Mouse (Mus musculus) forebrain, postnatal 0 days (tissue): ENCODE measurements around the gene Nipsnap1. TPM values are rescaled to one million over a fixed set of nuclear protein-coding genes. Genes with fewer than 3 reads are reported as not detected.

Experiments
- ATAC-seq: fragments of 200-750 bp; cut with Nextera tagmentation; 2 replicates; pipeline ENCODE4 v1.8.0; 2017; ENCODE audit warnings: mild to moderate bottlenecking, moderate library complexity
- DNase-seq: peaks from one replicate; pipeline ENCODE4 v3.0.0-alpha.2; 2015
- H3K27ac ChIP-seq: fragments of 300-500 bp; sonication (generic); 2 replicates; pipeline ENCODE4 v1.5.1; 2014; ENCODE audit warnings: low read depth, mild to moderate bottlenecking, antibody characterized with exemption, low read length, moderate library complexity, mixed read lengths
- H3K27me3 ChIP-seq: fragments of 300-500 bp; sonication (generic); 2 replicates; pipeline ENCODE4 v1.6.1; 2014; ENCODE audit warnings: mild to moderate bottlenecking, low read length, mixed read lengths; ENCODE audit not compliant: insufficient read depth
- H3K36me3 ChIP-seq: fragments of 300-500 bp; sonication (generic); 2 replicates; pipeline ENCODE4 v1.6.1; 2014; ENCODE audit warnings: mild to moderate bottlenecking, moderate library complexity; ENCODE audit not compliant: insufficient read depth
- H3K4me1 ChIP-seq: fragments of 300-500 bp; sonication (generic); 2 replicates; pipeline ENCODE4 v1.6.1; 2014; ENCODE audit warnings: antibody characterized with exemption; ENCODE audit not compliant: insufficient read depth
- H3K4me2 ChIP-seq: fragments of 300-500 bp; sonication (generic); 2 replicates; pipeline ENCODE4 v1.6.1; 2014; ENCODE audit warnings: low read depth, mild to moderate bottlenecking, moderate library complexity
- H3K4me3 ChIP-seq: fragments of 300-500 bp; sonication (generic); 2 replicates; pipeline ENCODE4 v1.5.1; 2014; ENCODE audit warnings: low read depth, low read length, mixed read lengths
- H3K9ac ChIP-seq: fragments of 300-500 bp; sonication (generic); 2 replicates; pipeline ENCODE4 v1.6.1; 2014; ENCODE audit warnings: mild to moderate bottlenecking
- H3K9me3 ChIP-seq: fragments of 300-500 bp; sonication (generic); 2 replicates; pipeline ENCODE4 v1.6.1; 2016; ENCODE audit warnings: low read length
- CTCF ChIP-seq: sonication (generic); IDR thresholded peaks from 2 replicates; pipeline ENCODE4 v1.5.1; 2016; ENCODE audit warnings: antibody characterized with exemption, control low read depth, low read depth
- WGBS: fragments of 180-500 bp; shearing (Covaris S2); extraction: QIAGEN DNeasy Blood & Tissue Kit; methylation state at CpG from one replicate; pipeline ENCODE4 v1.1.7; 2014; 5-methylcytosine and 5-hydroxymethylcytosine counted together
- polyA plus RNA-seq: library from polyadenylated mRNA; unstranded; fragments of >200 nt; fragmentation: Nextera tagmentation; extraction: Ambion mirVana; gene quantifications from 2 replicates; pipeline ENCODE4 v1.2.1, GENCODE M21; 2015
- total RNA-seq: library from RNA; depleted of rRNA; stranded (reverse); fragments of >200 nt; gene quantifications from 2 replicates; pipeline ENCODE4 v1.2.3, GENCODE M21; 2014

Gene Nipsnap1
- total and polyA plus RNA-seq, 2 experiments from 2014 or later: 125 to 128 TPM

- Histone ChIP-seq H3K27me3 (no peaks in the 10 kb centered on the region), H3K9me3 (no peaks in the 10 kb centered on the region), H3K4me2 (peak within 1 kb of the TSS; percentile 78), H3K4me1 (peaks cover 4% of the 10 kb centered on the region; the same call in 1 of the 2 replicates), H3K36me3 (peaks cover 40% of the 10 kb centered on the region), H3K9ac (peak within 1 kb of the TSS; percentile 87), H3K4me3 (peak within 1 kb of the TSS; percentile 79), H3K27ac (peak within 1 kb of the TSS; percentile 93)
- TF ChIP-seq CTCF: no peak
- WGBS: 3% methylated on average over 52 of the region's 52 CpGs
- DNase-seq (peak; percentile 90), ATAC-seq (peak; percentile 97)
These were observed 21.4 kb downstream of the Nipsnap1 start, which contains the start of gene Thoc5 for GRCm38 (mm10) chr11:4894848-4895816. Gene Thoc5, plus strand, starts transcription at chr11:4895320.

GRCm38 (mm10) chr11:4900437-4900836 is 26.7 kb downstream of the Nipsnap1 start:
- DNase-seq (peak; percentile 35), ATAC-seq (no peak)
- peak; percentile 63 for TF ChIP-seq CTCF
- Histone ChIP-seq H3K4me2 (no peak overlapping the region), H3K9ac (no peak overlapping the region), H3K36me3 (peaks cover 45% of the 10 kb centered on the region), H3K4me1 (peaks cover 4% of the 10 kb centered on the region; the same call in 1 of the 2 replicates), H3K27ac (no peak overlapping the region), H3K27me3 (no peaks in the 10 kb centered on the region), H3K9me3 (no peaks in the 10 kb centered on the region), H3K4me3 (no peak overlapping the region)
- WGBS: 67% methylated on average over 5 of the region's 5 CpGs

- Histone ChIP-seq H3K36me3 (peaks cover 51% of the 10 kb centered on the region), H3K27me3 (no peaks in the 10 kb centered on the region), H3K27ac (no peak overlapping the region), H3K4me1 (no peaks in the 10 kb centered on the region), H3K9ac (no peak overlapping the region), H3K4me3 (no peak overlapping the region), H3K9me3 (no peaks in the 10 kb centered on the region), H3K4me2 (no peak overlapping the region)
- WGBS: 69% methylated on average over 6 of the region's 6 CpGs
- DNase-seq (no peak), ATAC-seq (no peak)
- no peak for TF ChIP-seq CTCF
These were observed 28.2 kb downstream of the Nipsnap1 start for GRCm38 (mm10) chr11:4901956-4902355.

- Histone ChIP-seq H3K36me3 (peaks cover 69% of the 10 kb centered on the region), H3K4me3 (no peak overlapping the region), H3K9me3 (no peaks in the 10 kb centered on the region), H3K27me3 (no peaks in the 10 kb centered on the region), H3K4me2 (no peak overlapping the region), H3K9ac (no peak overlapping the region), H3K4me1 (no peaks in the 10 kb centered on the region), H3K27ac (no peak overlapping the region)
- WGBS: 95% methylated on average over 6 of the region's 6 CpGs
- TF ChIP-seq CTCF: no peak
- ATAC-seq (no peak), DNase-seq (no peak)
These were observed 32.5 kb downstream of the Nipsnap1 start for GRCm38 (mm10) chr11:4906231-4906630.

DNA sequence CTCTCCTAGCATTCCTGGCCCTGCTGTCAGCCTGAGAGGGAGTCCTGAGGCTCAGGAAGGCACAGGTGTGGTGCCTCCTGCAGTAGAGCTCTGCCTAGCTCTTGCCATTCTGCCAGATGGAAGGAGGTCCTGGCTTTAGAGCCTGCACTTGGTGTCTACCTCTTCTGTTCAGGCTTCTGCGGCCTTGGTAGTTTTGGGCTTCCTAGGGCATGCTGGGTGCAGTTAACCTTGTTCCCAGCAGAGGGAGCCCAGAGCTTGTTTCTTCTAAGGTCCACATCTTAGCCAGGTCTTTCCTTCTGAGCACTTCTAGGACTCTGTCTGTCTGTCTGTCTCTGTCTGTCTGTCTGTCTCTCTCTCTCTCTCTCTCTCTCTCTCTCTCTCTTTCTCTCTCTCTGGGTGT is 42.3 kb downstream of the Nipsnap1 start:
- no peak overlapping the region for H3K4me3 ChIP-seq
- 48% methylated on average over 1 of the region's 1 CpGs for WGBS
- no peak overlapping the region for H3K9ac ChIP-seq
- no peak for ATAC-seq
- peaks cover 89% of the 10 kb centered on the region for H3K36me3 ChIP-seq
- TF ChIP-seq CTCF: peak; percentile 81
- no peak overlapping the region for H3K4me2 ChIP-seq
- H3K27me3 ChIP-seq: no peaks in the 10 kb centered on the region
- H3K4me1 ChIP-seq: no peaks in the 10 kb centered on the region
- peak; percentile 76 for DNase-seq
- no peaks in the 10 kb centered on the region for H3K9me3 ChIP-seq
- H3K27ac ChIP-seq: no peak overlapping the region

DNA sequence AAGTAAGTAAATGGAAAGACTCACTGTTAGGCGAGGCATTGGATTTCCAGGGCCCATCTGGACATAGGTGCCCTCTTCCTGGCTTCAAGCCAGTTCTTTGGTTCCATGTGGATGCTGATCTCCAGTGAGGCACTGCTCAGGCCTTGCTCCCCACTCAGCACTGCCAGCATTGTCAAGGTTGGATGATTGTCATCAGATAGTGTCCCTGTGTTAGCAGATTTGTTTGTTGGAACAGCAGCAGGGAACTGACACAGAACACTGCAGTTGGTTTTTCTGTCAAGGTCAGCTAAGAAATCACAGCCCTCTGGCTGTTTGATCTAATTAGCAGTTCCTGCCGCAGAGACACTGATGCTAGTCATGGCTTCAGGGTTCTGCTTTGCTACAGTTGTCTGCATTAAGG is 47.5 kb downstream of the Nipsnap1 start:
- ATAC-seq: no peak
- Histone ChIP-seq H3K4me2 (no peak overlapping the region), H3K27me3 (no peaks in the 10 kb centered on the region), H3K27ac (no peak overlapping the region), H3K4me3 (no peak overlapping the region), H3K9ac (no peak overlapping the region), H3K36me3 (peaks cover 88% of the 10 kb centered on the region), H3K4me1 (no peaks in the 10 kb centered on the region), H3K9me3 (no peaks in the 10 kb centered on the region)
- TF ChIP-seq CTCF: no peak
- WGBS: 79% methylated on average over 2 of the region's 2 CpGs
- no peak for DNase-seq

GRCm38 (mm10) chr11:4921751-4922150 is 48.0 kb downstream of the Nipsnap1 start:
- TF ChIP-seq CTCF: no peak
- Histone ChIP-seq H3K27ac (no peak overlapping the region), H3K36me3 (peaks cover 92% of the 10 kb centered on the region), H3K9me3 (no peaks in the 10 kb centered on the region), H3K4me2 (no peak overlapping the region), H3K9ac (no peak overlapping the region), H3K4me1 (no peaks in the 10 kb centered on the region), H3K4me3 (no peak overlapping the region), H3K27me3 (no peaks in the 10 kb centered on the region)
- DNase-seq (no peak), ATAC-seq (no peak)
- WGBS: 68% methylated on average over 7 of the region's 7 CpGs
